Mouse (Mus musculus): ENCODE measurements at regions not wholly inside any gene's neighbourhood (a gene's known extent, or its start where the extent isn't known, plus 50 kb on each side); places are given as distances from the start of the nearest gene placed in this dataset.

- DNase-seq (ENCODE audit: low read depth in 1 of 2, low spot score in 2 of 2): no peak
Observed at GRCm38 (mm10) chr5:148454200-148454599, 54.5 kb upstream of the Slc7a1 start.

GRCm38 (mm10) chr5:148453776-148454175 lies 54.1 kb upstream of the Slc7a1 start:
- no peak for DNase-seq (ENCODE audit: low read depth in 1 of 2, low spot score in 2 of 2)

- DNase-seq (ENCODE audit: low read depth in 1 of 2, low spot score in 2 of 2): peak in 1 of 2 experiments; percentile 15
Observed at GRCm38 (mm10) chr5:148452909-148453632, 53.4 kb upstream of the Slc7a1 start.

GRCm38 (mm10) chr5:148451811-148452210 lies 52.1 kb upstream of the Slc7a1 start:
- peak in 1 of 2 experiments; percentile 30 for DNase-seq (ENCODE audit: low read depth in 1 of 2, low spot score in 2 of 2)

- DNase-seq (ENCODE audit: low read depth in 1 of 2, low spot score in 2 of 2): peak in 1 of 2 experiments; percentile 22
Observed at GRCm38 (mm10) chr5:148450924-148451323, 51.2 kb upstream of the Slc7a1 start.

All from monocyte, adult 2 months (primary cell).